Mouse (Mus musculus) C2C12 (cell line): ENCODE results near the gene Gm10142.
"Not testable (repeated sequence)": the region's sequence is repeated elsewhere in the genome, so short reads cannot be mapped to it uniquely, and the experiment has no call there.

Experiments used
- CTCF ChIP-seq: IDR thresholded peaks from one replicate; pipeline ENCODE4 v1.5.1; 2011; ENCODE audit not compliant: control insufficient read depth, insufficient read depth, insufficient read length
- FOSL1 ChIP-seq: IDR thresholded peaks from one replicate; pipeline ENCODE4 v1.8.0; 2011; ENCODE audit warnings: mild to moderate bottlenecking, low read length; ENCODE audit not compliant: poor library complexity, insufficient read depth, severe bottlenecking

DNA sequence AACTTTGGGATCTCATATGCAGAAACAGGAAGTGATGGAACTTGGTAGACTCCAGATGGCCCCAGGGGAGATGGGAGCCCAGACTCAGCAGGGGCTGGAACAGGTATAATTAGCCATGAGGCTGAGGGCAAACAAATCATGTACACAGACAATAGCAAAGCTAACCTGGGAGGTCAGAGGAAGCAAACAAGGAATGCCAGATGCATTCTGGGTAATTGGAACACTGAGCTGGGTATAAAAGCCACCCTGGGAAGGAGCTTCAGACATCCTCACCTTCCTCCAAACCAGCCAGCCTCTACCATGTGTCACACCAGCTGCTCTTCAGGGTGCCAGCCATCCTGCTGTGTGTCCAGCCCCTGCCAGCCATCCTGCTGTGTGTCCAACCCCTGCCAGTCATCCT is 4.5 kb upstream of the Gm10142 start, which contains the start of gene Gm10024:
- not testable (repeated sequence) for TF ChIP-seq CTCF, FOSL1
